Mouse (Mus musculus): Measurements from ENCODE around the gene Ube2d1. TPM values are rescaled to one million over a fixed set of nuclear protein-coding genes. Genes with fewer than 3 reads are reported as not detected.

The Ube2d1 gene
- polyA plus RNA-seq, 2 experiments, result 6.8 to 7.3 TPM

DNA sequence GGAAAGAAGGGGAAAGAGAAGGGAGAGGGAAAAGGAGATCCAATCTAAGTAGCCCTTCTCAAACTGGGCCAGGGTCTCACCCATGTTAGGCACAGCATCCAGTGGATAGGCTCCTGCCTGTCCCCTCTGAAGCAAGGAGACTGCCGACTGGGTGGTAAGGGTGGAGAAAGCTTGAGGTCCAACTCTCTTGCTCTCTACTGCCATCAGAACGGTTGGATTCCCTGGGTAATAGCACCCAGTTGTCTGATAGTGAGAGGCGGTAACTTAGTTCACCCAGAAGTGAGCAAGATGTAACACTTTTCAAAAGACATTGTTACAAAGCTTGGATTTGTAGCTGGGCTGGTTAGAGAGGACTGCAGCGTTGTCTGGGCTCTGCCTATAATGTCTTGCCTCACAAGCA, 8.2 kb upstream of the Ube2d1 start:
- Histone ChIP-seq H3K9ac (replicated peaks) (no peak overlapping the region), H3K36me3 (replicated peaks; ENCODE audit: control insufficient read depth, insufficient read depth, low read depth) (no peaks in the 10 kb centered on the region), H3K4me3 (ENCODE audit: insufficient read depth in 1 of 2, low read depth in 2 of 2, low read length in 2 of 2) (no peak overlapping the region), H3K4me2 (ENCODE audit: low read depth) (no peak overlapping the region), H3K4me1 (replicated peaks; ENCODE audit: control insufficient read depth in 2 of 2, insufficient read depth in 2 of 2, low read length in 1 of 2) (peaks cover 0 to 10% of the 10 kb centered on the region in 2 experiments; a peak in 1 of 4 replicates), H3K27me3 (ENCODE audit: control insufficient read depth, insufficient read depth, low read length) (no peaks in the 10 kb centered on the region), H3K9me3 (ENCODE audit: control insufficient read depth, low read length) (no peaks in the 10 kb centered on the region), H3K27ac (no peak overlapping the region)
- ATAC-seq (ENCODE audit: insufficient read depth), result no peak
- TF ChIP-seq CTCF (IDR thresholded peaks at IDR 0.05; ENCODE audit: low read depth), result no peak
- no peak for TF ChIP-seq EP300 (IDR thresholded peaks at IDR 0.05; ENCODE audit: low read depth)
- WGBS (ENCODE audit: insufficient replicate concordance), result 49% methylated on average over 4 of the region's 4 CpGs
- DNase-seq (ENCODE audit: low read depth in 3 of 3, low spot score in 3 of 3), result no peak

DNA sequence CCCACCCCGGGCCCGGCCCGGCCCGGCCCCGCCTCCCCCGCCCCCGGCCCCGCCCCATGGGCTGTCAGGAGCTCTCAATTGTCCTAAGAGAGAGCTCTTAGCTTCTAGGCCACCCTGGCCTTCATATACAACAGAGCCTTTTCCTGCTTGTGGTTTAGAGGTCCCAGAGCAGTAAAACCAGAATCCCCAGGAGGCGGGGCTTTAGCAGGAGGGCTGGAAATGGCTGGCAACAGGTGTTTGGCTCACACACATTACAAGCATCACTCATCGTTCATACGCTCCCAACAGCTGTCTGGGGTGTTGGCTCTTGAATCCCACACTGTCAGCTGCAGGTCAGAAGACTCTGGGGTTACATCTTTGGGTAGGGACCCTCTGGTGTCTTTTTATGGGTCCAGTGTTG, 7.2 kb upstream of the Ube2d1 start:
- WGBS (ENCODE audit: insufficient replicate concordance), result 8% methylated on average over 11 of the region's 11 CpGs
- ATAC-seq (ENCODE audit: insufficient read depth) (no peak; the same call in 1 of the 2 replicates), DNase-seq (ENCODE audit: low read depth in 3 of 3, low spot score in 3 of 3) (no peak)
- no peaks in the 10 kb centered on the region for H3K27me3 ChIP-seq (ENCODE audit: control insufficient read depth, insufficient read depth, low read length)
- H3K9me3 ChIP-seq (ENCODE audit: control insufficient read depth, low read length), result no peaks in the 10 kb centered on the region
- H3K4me3 ChIP-seq (ENCODE audit: insufficient read depth in 1 of 2, low read depth in 2 of 2, low read length in 2 of 2), result no peak overlapping the region
- H3K4me1 ChIP-seq (replicated peaks; ENCODE audit: control insufficient read depth in 2 of 2, insufficient read depth in 2 of 2, low read length in 1 of 2), result peaks cover 0 to 10% of the 10 kb centered on the region in 2 experiments; a peak in 1 of 4 replicates
- no peak overlapping the region for H3K27ac ChIP-seq
- H3K9ac ChIP-seq (replicated peaks), result no peak overlapping the region
- TF ChIP-seq CTCF (IDR thresholded peaks at IDR 0.05; ENCODE audit: low read depth), result no peak
- TF ChIP-seq EP300 (IDR thresholded peaks at IDR 0.05; ENCODE audit: low read depth), result no peak
- no peaks in the 10 kb centered on the region for H3K36me3 ChIP-seq (replicated peaks; ENCODE audit: control insufficient read depth, insufficient read depth, low read depth)
- no peak overlapping the region for H3K4me2 ChIP-seq (ENCODE audit: low read depth)

GRCm38 (mm10) chr10:71291801-71292200, 6.7 kb upstream of the Ube2d1 start:
- H3K4me2 ChIP-seq (ENCODE audit: low read depth), result peak overlapping the region; percentile 3; the same call in 1 of the 2 replicates
- no peaks in the 10 kb centered on the region for H3K9me3 ChIP-seq (ENCODE audit: control insufficient read depth, low read length)
- no peak overlapping the region for H3K27ac ChIP-seq
- ATAC-seq (ENCODE audit: insufficient read depth) (no peak), DNase-seq (ENCODE audit: low read depth in 3 of 3, low spot score in 3 of 3) (no peak)
- no peak overlapping the region for H3K4me3 ChIP-seq (ENCODE audit: insufficient read depth in 1 of 2, low read depth in 2 of 2, low read length in 2 of 2)
- WGBS (ENCODE audit: insufficient replicate concordance), result 3% methylated on average over 4 of the region's 4 CpGs
- no peaks in the 10 kb centered on the region for H3K36me3 ChIP-seq (replicated peaks; ENCODE audit: control insufficient read depth, insufficient read depth, low read depth)
- TF ChIP-seq CTCF (IDR thresholded peaks at IDR 0.05; ENCODE audit: low read depth) (no peak), EP300 (IDR thresholded peaks at IDR 0.05; ENCODE audit: low read depth) (no peak)
- H3K4me1 ChIP-seq (replicated peaks; ENCODE audit: control insufficient read depth in 2 of 2, insufficient read depth in 2 of 2, low read length in 1 of 2), result peaks cover 0 to 10% of the 10 kb centered on the region in 2 experiments; a peak in 1 of 4 replicates
- H3K9ac ChIP-seq (replicated peaks), result no peak overlapping the region
- H3K27me3 ChIP-seq (ENCODE audit: control insufficient read depth, insufficient read depth, low read length), result no peaks in the 10 kb centered on the region

DNA sequence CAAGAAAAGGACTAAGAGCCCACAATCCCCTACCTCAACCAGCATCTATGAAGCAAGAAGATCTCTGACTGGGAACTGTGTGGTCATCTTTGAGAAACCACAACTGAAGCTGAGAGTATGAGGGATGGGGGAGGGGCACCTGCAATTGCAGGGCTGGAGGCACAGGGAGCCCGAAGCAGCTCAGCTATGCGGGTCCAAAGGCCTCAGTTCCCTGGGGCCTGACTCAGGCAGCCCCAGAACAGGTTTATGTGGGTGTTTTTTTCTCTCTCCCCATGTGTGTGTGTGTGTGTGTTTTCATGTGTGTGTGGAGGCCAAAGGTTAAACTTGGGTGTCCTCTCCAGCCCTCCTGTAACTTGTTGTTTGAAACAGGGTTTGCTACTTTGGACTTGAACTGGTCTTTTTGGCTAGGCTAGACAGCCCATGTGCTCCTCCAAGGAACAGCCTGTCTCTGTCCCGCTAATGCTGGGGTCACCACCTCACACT, 6.2 kb upstream of the Ube2d1 start:
- H3K4me3 ChIP-seq (ENCODE audit: insufficient read depth in 1 of 2, low read depth in 2 of 2, low read length in 2 of 2), result no peak overlapping the region
- DNase-seq (ENCODE audit: low read depth in 3 of 3, low spot score in 3 of 3) (no peak), ATAC-seq (ENCODE audit: insufficient read depth) (peak; percentile 53)
- peaks cover 0 to 10% of the 10 kb centered on the region in 2 experiments; a peak in 1 of 4 replicates for H3K4me1 ChIP-seq (replicated peaks; ENCODE audit: control insufficient read depth in 2 of 2, insufficient read depth in 2 of 2, low read length in 1 of 2)
- no peaks in the 10 kb centered on the region for H3K27me3 ChIP-seq (ENCODE audit: control insufficient read depth, insufficient read depth, low read length)
- H3K9ac ChIP-seq (replicated peaks), result no peak overlapping the region
- no peaks in the 10 kb centered on the region for H3K36me3 ChIP-seq (replicated peaks; ENCODE audit: control insufficient read depth, insufficient read depth, low read depth)
- H3K27ac ChIP-seq, result no peak overlapping the region
- WGBS (ENCODE audit: insufficient replicate concordance), result 19% methylated on average over 3 of the region's 3 CpGs
- H3K9me3 ChIP-seq (ENCODE audit: control insufficient read depth, low read length), result no peaks in the 10 kb centered on the region
- no peak overlapping the region for H3K4me2 ChIP-seq (ENCODE audit: low read depth)
- TF ChIP-seq CTCF (IDR thresholded peaks at IDR 0.05; ENCODE audit: low read depth), result no peak
- no peak for TF ChIP-seq EP300 (IDR thresholded peaks at IDR 0.05; ENCODE audit: low read depth)

DNA sequence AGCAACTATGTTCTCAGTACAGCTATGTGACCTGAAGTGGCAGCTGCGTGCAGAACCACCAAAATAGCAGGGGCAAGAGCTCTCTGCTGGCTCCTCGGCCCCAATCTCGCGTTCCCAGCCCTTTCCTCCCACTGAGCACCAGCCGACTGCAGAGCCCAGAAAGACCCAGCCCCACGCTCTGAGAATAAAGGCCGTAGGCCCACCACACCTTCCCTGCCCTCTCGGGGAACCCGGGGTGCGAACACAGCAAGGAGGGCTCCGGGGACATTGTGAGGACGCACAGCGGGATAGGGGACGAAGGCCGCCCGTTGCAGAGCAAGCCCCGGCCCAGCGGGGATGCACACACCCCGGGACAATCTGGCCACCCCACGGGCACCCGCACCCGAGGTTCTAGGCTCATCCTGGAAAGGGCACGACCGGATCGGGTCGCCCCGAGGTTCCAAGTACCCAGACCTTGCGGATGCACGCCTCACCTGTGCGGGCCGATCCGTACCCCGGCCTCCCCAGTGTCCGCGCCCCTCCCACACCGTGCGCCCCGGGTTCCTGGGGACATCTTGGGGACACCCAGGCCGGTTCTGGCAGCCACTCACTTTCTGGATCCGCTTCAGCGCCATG, 444 bp downstream of the Ube2d1 start:
- peak; percentile 67 for ATAC-seq (ENCODE audit: insufficient read depth)
- Histone ChIP-seq H3K27ac (no peak overlapping the region), H3K9me3 (ENCODE audit: control insufficient read depth, low read length) (no peaks in the 10 kb centered on the region), H3K9ac (replicated peaks) (peak overlapping the region; percentile 51), H3K4me1 (replicated peaks; ENCODE audit: control insufficient read depth in 2 of 2, insufficient read depth in 2 of 2, low read length in 1 of 2) (peaks cover 0 to 5% of the 10 kb centered on the region in 2 experiments; a peak in 2 of 4 replicates), H3K4me3 (ENCODE audit: insufficient read depth in 1 of 2, low read depth in 2 of 2, low read length in 2 of 2) (peak overlapping the region; percentile 74 to 78), H3K4me2 (ENCODE audit: low read depth) (peak overlapping the region; percentile 73), H3K27me3 (ENCODE audit: control insufficient read depth, insufficient read depth, low read length) (no peaks in the 10 kb centered on the region), H3K36me3 (replicated peaks; ENCODE audit: control insufficient read depth, insufficient read depth, low read depth) (no peaks in the 10 kb centered on the region)
- DNase-seq (ENCODE audit: low read depth in 3 of 3, low spot score in 3 of 3), result no peak
- WGBS (ENCODE audit: insufficient replicate concordance), result under 1% methylated on average over 41 of the region's 41 CpGs
- TF ChIP-seq EP300 (IDR thresholded peaks at IDR 0.05; ENCODE audit: low read depth) (no peak), CTCF (IDR thresholded peaks at IDR 0.05; ENCODE audit: low read depth) (no peak)

Data from liver, embryonic 14.5 days (tissue).